Mouse (Mus musculus) heart, postnatal 0 days (tissue): ENCODE measurements around the gene Gjb1. TPM values are rescaled to one million over a fixed set of nuclear protein-coding genes. Genes with fewer than 3 reads are reported as not detected.
A peak's percentile ranks its signal among the peaks of the same experiment; 100 is the strongest.

Source experiments
- ATAC-seq: fragments of 200-750 bp; cut with Nextera tagmentation; 2 replicates; pipeline ENCODE4 v1.8.0; 2017; ENCODE audit warnings: low read depth, moderate number of reproducible peaks, moderate library complexity; ENCODE audit not compliant: insufficient read depth
- DNase-seq: peaks from one replicate; pipeline ENCODE4 v3.0.0-alpha.2; 2016; ENCODE audit warnings: low spot score
- H3K27ac ChIP-seq: fragments of 300-500 bp; sonication (generic); 2 replicates; pipeline ENCODE4 v1.5.1; 2014; ENCODE audit warnings: low read depth, mild to moderate bottlenecking
- H3K27me3 ChIP-seq: fragments of 300-500 bp; sonication (generic); 2 replicates; pipeline ENCODE4 v1.6.1; 2014; ENCODE audit warnings: low read length, mixed read lengths; ENCODE audit not compliant: control insufficient read depth, insufficient read depth
- H3K36me3 ChIP-seq: fragments of 300-500 bp; sonication (generic); replicated peaks from 2 replicates; pipeline ENCODE4 v1.6.1; 2014; ENCODE audit warnings: low read length, mixed read lengths; ENCODE audit not compliant: control insufficient read depth, insufficient read depth
- H3K4me1 ChIP-seq: fragments of 300-500 bp; sonication (generic); 2 replicates; pipeline ENCODE4 v1.6.1; 2014; ENCODE audit warnings: antibody characterized with exemption; ENCODE audit not compliant: control insufficient read depth, insufficient read depth
- H3K4me2 ChIP-seq: fragments of 300-500 bp; sonication (generic); 2 replicates; pipeline ENCODE4 v1.6.1; 2014; ENCODE audit warnings: low read depth, mild to moderate bottlenecking, low read length, moderate library complexity
- H3K4me3 ChIP-seq: fragments of 300-500 bp; sonication (generic); 2 replicates; pipeline ENCODE4 v1.5.1; 2014; ENCODE audit warnings: low read depth, low read length
- H3K9ac ChIP-seq: fragments of 300-500 bp; sonication (generic); replicated peaks from 2 replicates; pipeline ENCODE4 v1.6.1; 2014; ENCODE audit warnings: low read depth, low read length, mixed read lengths
- H3K9me3 ChIP-seq: fragments of 300-500 bp; sonication (generic); replicated peaks from 2 replicates; pipeline ENCODE4 v1.6.1; 2016; ENCODE audit warnings: low read length; ENCODE audit not compliant: control insufficient read depth
- CTCF ChIP-seq: IDR thresholded peaks from 2 replicates; pipeline ENCODE4 v1.5.1; 2016; ENCODE audit warnings: antibody characterized with exemption, control low read depth, low read depth
- EP300 ChIP-seq: IDR thresholded peaks from 2 replicates; pipeline ENCODE4 v1.6.1; 2016; ENCODE audit warnings: antibody characterized with exemption, low read depth
- whole genome bisulfite sequencing: fragments of 180-500 bp; shearing (Covaris S2); extraction: QIAGEN DNeasy Blood & Tissue Kit; methylation state at CpG from one replicate; pipeline ENCODE4 v1.1.7; 2014; 5-methylcytosine and 5-hydroxymethylcytosine counted together
- polyA plus RNA-seq: library from polyadenylated mRNA; unstranded; fragments of >200 nt; fragmentation: Nextera tagmentation; extraction: Ambion mirVana; gene quantifications from 2 replicates; pipeline ENCODE4 v1.2.1, GENCODE M21; 2015
- total RNA-seq: library from RNA; depleted of rRNA; stranded (reverse); fragments of >200 nt; gene quantifications from 2 replicates; pipeline ENCODE4 v1.2.3, GENCODE M21; 2014; ENCODE audit warnings: low replicate concordance; rRNA removed

Gene Gjb1
- total RNA-seq (not detected in 2 replicates), polyA plus RNA-seq (not detected in 2 replicates)

DNA sequence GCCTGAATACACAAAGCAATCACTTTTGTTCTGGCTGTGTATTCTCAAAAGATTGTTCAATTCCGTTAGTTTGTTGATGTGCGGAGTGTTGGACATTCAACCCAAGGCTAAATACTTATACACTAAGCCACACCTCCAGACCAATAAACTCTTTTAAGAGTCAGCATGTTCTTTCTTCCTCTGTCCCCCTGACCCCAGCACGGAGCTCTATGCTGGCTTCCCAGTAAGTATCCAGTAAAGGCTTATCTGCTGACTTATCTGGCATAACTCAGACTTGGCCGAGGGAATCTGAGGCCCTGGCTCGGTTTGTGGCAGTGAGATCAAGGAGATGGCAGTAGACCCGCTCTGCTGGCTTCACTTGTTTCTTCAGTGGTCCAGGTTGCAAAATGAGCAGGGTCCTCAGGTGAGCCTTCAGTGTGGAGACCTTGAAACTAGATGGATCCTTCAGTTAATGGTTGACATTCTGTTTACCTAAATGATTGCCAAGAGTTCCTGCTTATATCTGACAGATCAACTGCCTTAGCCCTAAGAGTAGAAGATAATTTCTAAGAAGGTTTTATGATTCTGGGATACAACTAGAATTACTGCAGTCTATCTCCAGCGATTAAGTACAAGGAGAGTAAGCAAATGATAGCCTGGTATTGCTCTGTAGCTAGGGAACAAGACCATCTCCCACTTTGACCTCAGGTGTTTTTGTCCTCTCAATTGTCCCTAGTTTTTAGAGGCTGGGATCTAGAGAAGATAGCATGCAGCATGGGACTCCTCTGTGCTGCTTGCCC lies at the start of gene Gjb1:
Gjb1 (plus strand) TSS at position 189 of the 779 bp plus-strand sequence.
- Histone ChIP-seq H3K27me3 (peaks cover 3% of the 10 kb centered on the region; the same call in 1 of the 2 replicates), H3K9ac (no peak within 1 kb of the TSS), H3K36me3 (no peaks in the 10 kb centered on the region), H3K4me2 (no peak within 1 kb of the TSS), H3K9me3 (no peaks in the 10 kb centered on the region), H3K27ac (no peak within 1 kb of the TSS), H3K4me1 (no peaks in the 10 kb centered on the region), H3K4me3 (no peak within 1 kb of the TSS)
- no peak for TF ChIP-seq CTCF
- no peak for TF ChIP-seq EP300
- 67% methylated on average over 7 of the region's 7 CpGs for WGBS
- ATAC-seq (no peak), DNase-seq (no peak)

- Histone ChIP-seq H3K27ac (peak overlapping the region; percentile 12; the same call in 1 of the 2 replicates), H3K9ac (no peak overlapping the region), H3K27me3 (no peaks in the 10 kb centered on the region), H3K36me3 (no peaks in the 10 kb centered on the region), H3K9me3 (no peaks in the 10 kb centered on the region), H3K4me2 (no peak overlapping the region), H3K4me1 (no peaks in the 10 kb centered on the region), H3K4me3 (no peak overlapping the region)
- peak; percentile 82 for TF ChIP-seq CTCF
- TF ChIP-seq EP300 = no peak
- 15% methylated on average over 8 of the region's 10 CpGs for WGBS
- ATAC-seq (no peak), DNase-seq (peak; percentile 46)
Observed at GRCm38 (mm10) chrX:101329372-101330028, 46.7 kb upstream of the Gjb1 start.

DNA sequence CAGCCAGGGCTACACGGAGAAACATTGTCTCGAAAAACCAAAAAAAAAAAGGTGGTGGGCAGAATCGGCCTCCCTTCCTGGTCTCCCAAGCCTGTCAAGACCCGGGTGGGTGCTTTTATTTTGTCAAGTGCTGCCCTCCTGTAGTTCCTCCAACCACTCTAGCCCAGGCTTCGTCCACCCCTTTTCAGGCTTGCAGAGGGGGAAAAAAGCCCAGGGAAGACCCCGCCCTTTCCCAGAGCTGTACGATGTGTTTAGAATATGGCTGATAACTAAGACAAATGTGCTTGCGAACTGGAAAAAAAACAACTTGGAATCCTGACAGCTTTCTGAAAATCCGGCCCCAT lies 44.2 kb upstream of the Gjb1 start:
- ATAC-seq (peak; percentile 18; the same call in 1 of the 2 replicates), DNase-seq (no peak)
- Histone ChIP-seq H3K36me3 (no peaks in the 10 kb centered on the region), H3K27ac (peak overlapping the region; percentile 87), H3K27me3 (no peaks in the 10 kb centered on the region), H3K4me3 (peak overlapping the region; percentile 13; the same call in 1 of the 2 replicates), H3K4me1 (no peaks in the 10 kb centered on the region), H3K9me3 (no peaks in the 10 kb centered on the region), H3K4me2 (peak overlapping the region; percentile 37), H3K9ac (no peak overlapping the region)
- no peak for TF ChIP-seq CTCF
- TF ChIP-seq EP300 = peak; percentile 19; the same call in 1 of the 2 replicates
- 38% methylated on average over 9 of the region's 9 CpGs for WGBS

GRCm38 (mm10) chrX:101332375-101333211 lies 43.6 kb upstream of the Gjb1 start:
- no peaks in the 10 kb centered on the region for H3K36me3 ChIP-seq
- no peaks in the 10 kb centered on the region for H3K9me3 ChIP-seq
- ATAC-seq (peak; percentile 98), DNase-seq (peak; percentile 97)
- no peaks in the 10 kb centered on the region for H3K4me1 ChIP-seq
- peak overlapping the region; percentile 34 for H3K9ac ChIP-seq
- H3K4me2 ChIP-seq = peak overlapping the region; percentile 60
- no peaks in the 10 kb centered on the region for H3K27me3 ChIP-seq
- no peak for TF ChIP-seq EP300
- TF ChIP-seq CTCF = no peak
- WGBS = 17% methylated on average over 36 of the region's 49 CpGs
- peak overlapping the region; percentile 87 for H3K27ac ChIP-seq
- H3K4me3 ChIP-seq = peak overlapping the region; percentile 38

DNA sequence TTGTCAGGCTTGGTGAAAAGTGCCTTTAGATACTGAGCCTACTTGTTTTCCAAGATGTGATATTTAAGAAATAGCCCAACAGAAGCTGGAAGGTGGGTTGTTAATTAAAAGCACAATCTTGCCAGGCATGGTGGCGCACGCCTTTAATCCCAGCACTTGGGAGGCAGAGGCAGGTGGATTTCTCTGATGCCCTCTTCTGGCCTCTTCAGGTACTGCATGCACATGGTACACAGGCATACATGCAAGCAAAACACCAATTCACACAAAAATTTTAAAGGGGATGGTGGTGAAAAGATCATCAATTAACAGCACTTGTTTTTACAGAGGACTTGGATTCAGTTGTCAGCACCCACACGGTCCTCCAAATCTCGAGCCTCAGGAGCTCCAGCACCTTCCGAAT lies 41.6 kb upstream of the Gjb1 start:
- no peaks in the 10 kb centered on the region for H3K9me3 ChIP-seq
- no peak overlapping the region for H3K27ac ChIP-seq
- no peaks in the 10 kb centered on the region for H3K4me1 ChIP-seq
- 81% methylated on average over 5 of the region's 5 CpGs for WGBS
- no peak overlapping the region for H3K9ac ChIP-seq
- no peak for ATAC-seq
- TF ChIP-seq EP300 (no peak), CTCF (peak; percentile 37)
- H3K4me3 ChIP-seq = no peak overlapping the region
- H3K36me3 ChIP-seq = no peaks in the 10 kb centered on the region
- DNase-seq = no peak
- H3K4me2 ChIP-seq = no peak overlapping the region
- H3K27me3 ChIP-seq = no peaks in the 10 kb centered on the region
